Mouse (Mus musculus) c-Kit-negative CD71-positive TER-119-positive erythroid progenitor cells, embryonic 14.5 days (primary cell): Measurements from ENCODE around the gene Cdk5.

Experiments used
- DNase-seq: peaks from one replicate; pipeline ENCODE4 v3.0.0-alpha.2; 2013; ENCODE audit warnings: low read depth, low spot score

Cdk5 gene

DNA sequence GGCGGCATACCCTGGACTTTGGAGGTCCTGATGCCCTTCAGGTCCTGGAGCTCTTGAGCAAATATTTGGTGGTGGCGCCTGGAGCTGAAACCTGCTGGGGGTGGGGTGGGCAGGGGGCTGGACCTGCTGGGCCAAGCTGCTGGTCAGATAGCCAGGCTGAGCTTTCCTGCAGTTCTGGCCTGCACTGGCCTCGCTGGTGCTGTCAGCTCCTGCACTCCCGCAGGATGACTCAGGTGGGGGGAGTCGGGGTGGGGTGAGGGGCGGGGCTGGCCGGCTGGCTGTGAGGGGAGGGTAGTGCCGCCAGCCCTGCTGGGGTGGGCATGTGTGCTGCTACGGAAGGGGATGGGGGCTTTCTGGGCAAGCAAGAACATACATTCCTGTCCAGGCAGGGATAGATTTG lies 5.3 kb upstream of the Cdk5 start:
- no peak for DNase-seq

- no peak for DNase-seq
Observed at GRCm38 (mm10) chr5:24427981-24428402, 4.7 kb upstream of the Cdk5 start.

GRCm38 (mm10) chr5:24427285-24427633 lies 3.9 kb upstream of the Cdk5 start:
- no peak for DNase-seq

DNA sequence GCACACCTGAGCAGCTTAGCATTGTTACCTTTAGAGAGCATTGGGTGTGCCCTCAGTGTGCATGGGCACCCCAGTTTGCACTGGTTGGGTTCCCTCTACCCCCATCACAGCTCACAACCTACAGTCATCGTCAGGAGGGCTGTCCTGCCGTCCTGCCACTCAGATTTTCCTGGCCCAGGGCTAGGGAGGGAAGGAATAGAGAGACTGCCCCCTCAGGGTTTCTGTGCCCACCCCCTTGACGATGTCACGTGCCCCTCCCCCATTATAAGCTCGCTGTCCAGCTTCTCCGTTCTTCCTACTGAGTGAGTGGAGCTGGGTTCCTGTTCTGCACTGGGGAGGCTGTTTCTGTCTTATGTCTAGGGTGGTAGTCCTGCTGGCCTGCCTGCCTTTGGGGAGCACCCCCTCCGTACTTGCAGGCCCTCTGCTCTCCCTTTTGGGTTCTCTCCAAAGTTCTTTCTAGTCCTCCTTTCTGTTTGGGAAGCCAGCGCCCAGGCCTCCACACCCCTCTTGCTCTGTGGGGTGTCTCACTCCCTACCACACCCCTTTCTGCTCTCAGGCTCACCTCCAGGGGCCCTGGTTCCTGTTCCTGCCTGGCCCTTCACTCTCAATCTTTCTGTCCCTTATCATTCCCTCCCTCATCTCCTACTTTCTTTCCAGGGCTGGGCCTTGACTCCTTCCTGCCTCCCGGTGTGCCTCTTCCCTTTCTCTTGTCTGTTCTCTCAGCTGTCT lies 3.4 kb upstream of the Cdk5 start:
- no peak for DNase-seq

DNA sequence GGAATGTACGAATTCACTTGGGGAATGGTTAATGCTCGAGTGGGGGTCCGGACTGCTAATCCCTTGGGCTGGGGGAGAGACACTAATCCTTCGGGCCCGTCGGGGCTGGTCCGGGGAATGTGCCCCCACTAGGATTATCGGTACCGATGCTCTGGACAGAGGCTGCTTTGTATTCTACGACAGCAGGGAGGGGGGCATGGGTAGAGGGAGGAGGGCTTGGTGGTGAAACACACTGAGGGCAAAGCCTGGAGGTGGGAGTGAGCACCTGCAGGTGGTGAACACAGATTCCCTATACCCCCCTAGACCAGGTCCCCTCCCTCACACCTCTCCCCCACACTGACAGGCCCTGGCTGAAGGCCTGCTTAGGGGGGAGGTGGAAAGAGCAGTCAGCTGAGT lies 2.7 kb upstream of the Cdk5 start:
- DNase-seq: no peak

DNA sequence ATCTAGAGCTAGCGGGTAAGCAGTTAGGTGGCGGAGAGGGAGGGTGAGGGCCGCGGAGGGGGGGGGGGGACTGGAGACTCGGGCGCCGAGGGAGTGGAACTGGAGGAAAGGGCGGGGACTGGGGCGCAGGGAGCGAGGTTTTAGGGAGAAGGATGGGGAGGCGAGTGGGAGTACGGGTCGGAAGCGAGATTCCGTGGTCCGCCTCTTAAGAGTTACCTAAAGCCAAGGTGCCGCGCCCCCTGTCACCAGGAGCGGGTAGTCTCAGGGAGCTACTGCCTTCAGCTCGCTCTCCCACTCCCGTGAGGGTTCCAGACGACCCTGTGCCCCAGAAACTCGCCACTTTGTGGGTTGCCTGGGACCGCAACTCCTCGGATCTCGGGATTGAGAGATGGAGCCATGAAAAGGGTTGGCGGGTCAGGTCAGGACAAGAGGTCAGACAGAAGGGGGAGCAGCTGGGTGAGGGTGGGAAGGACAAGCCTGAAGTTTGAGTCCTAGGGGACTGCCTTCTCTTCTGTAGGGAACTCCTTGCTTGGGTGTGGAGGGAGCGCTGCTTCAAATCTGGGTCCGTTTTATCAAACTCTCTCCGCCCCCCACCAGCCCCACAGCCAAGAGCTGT lies 2.2 kb upstream of the Cdk5 start:
- no peak for DNase-seq

GRCm38 (mm10) chr5:24424861-24425411 lies 1.6 kb upstream of the Cdk5 start:
- peak; percentile 71 for DNase-seq

DNA sequence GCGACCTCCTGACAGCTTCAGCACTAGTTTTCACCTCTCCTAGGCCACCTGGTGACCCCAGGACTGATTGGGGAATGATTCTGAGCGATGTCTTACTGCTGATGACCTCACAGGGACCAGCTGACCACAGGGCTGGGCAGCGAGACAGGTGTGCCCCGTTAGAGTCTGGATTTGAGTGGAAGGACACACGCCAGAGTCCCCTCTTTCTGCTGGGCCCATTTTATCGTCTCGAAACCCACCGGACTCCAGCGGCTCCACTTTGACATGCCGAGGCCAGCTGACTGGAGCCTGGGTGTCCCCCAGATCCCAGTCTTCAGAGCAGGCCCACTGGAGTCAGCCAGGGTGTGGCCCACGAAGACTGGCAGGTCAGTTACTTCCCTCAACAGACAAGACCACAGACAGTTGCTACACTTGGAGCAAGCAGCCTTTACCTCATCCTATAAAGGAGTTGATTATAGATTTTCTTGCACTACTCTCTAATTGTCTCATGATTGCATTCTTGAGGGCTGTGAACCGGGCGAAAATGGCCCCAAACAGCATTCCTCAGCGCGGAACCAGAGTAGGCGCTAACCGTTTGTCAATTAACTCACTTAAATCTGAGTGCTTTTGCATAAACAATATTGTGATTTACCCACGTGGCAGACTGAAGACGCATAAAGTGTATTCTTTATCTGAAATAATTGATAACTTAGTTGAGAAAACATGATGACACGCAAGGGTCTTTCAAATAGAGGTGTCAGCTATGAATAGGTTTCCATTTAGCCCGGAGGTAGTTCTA lies 863 bp upstream of the Cdk5 start:
- DNase-seq: peak; percentile 40

- no peak for DNase-seq
Observed at GRCm38 (mm10) chr5:24420381-24420780, 2.9 kb downstream of the Cdk5 start.

- DNase-seq: no peak
Observed at GRCm38 (mm10) chr5:24417587-24417986, 5.7 kb downstream of the Cdk5 start.

DNA sequence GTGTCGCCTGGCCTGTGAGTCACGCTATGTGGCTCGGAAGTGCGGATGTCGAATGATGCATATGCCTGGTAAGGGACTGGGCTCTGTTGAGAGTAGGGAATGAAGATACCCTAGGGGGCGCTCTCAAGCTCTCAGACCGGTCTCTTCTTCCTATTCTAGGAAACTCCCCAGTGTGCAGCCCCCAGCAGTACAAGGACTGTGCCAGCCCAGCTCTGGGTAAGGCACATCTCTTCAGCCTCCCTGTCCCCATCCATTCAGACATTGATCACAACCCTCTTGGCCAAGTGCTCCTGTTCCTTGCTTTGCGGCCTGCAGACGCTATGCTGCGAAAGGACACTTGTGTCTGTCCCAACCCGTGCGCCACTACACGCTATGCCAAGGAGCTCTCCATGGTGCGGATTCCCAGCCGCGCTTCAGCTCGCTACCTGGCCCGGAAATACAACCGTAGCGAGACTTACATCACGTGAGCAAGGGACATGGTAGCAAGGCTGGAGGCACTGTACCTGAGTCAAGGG lies 7.1 kb downstream of the Cdk5 start:
- DNase-seq: peak; percentile 28

DNA sequence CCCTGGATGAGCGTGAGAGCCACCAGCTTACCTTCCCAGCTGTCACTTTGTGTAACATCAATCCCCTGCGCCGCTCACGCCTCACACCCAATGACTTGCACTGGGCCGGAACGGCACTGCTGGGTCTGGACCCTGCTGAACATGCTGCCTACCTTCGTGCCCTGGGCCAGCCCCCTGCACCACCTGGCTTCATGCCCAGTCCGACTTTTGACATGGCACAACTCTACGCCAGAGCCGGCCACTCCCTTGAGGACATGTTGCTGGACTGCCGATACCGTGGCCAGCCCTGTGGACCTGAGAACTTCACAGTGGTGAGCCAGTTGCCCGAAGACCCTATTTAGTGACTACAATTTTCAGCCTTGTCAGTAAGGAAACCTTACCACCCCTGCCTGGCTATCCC lies 9.4 kb downstream of the Cdk5 start:
- no peak for DNase-seq

DNA sequence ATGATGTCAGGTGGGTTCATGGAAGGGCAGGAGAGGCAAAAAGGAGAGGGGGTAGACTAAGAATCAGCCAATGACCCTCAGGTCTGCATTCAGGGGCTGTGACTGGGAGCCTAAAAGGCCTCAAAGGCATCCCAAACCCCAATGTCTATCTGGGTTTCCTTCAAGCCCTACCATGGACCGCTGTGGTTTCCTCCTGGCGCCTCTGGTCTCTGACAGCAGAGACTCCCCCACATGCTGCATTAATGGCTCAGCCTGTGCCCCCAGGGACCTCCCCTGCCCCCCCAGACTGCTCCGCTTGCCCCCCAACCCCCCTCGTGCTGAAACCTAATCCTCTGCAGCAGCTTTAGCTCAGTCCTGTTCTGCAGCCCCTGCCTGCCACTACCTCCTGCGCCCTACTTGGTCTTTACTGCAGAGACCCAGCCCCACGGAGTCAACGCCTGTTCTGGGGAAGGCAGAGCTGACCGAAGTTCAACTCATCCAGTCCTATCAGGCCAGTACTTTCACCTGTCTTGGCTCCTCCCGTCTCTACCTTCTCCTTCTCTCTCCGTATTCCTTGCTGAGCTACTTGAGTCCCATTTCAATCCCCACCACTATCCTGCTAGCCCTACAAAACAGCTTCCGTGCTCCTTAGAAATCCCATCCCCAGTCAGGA lies 10.2 kb downstream of the Cdk5 start, which contains the start of gene Asic3:
Gene Asic3, plus strand, starts transcription at position 351 of the 652 bp plus-strand sequence.
- no peak for DNase-seq

- no peak for DNase-seq
Observed at GRCm38 (mm10) chr5:24412063-24412462, 11.3 kb downstream of the Cdk5 start.

- DNase-seq: no peak
Observed at GRCm38 (mm10) chr5:24409466-24409865, 13.9 kb downstream of the Cdk5 start.

GRCm38 (mm10) chr5:24408651-24409050 lies 14.7 kb downstream of the Cdk5 start:
- no peak for DNase-seq

- DNase-seq: no peak
Observed at GRCm38 (mm10) chr5:24405389-24405876, 17.9 kb downstream of the Cdk5 start.

GRCm38 (mm10) chr5:24404594-24405360 lies 18.6 kb downstream of the Cdk5 start:
- no peak for DNase-seq

DNA sequence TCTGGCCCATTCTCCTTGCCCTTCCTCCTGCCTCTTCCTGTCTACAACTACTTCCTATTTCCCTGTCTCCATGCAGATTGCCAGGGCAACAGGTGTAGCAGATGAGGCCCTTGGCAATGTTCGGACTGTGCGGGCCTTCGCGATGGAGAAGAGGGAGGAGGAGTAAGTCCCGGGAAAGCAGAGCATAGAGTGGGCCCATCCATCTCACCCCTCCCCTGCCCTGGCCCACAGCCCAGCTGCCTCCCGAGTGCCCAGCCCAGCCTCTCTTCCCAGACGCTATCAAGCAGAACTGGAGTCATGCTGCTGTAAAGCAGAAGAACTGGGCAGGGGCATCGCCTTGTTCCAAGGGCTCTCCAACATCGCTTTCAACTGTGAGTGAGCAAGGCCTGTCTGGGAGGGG lies 21.4 kb downstream of the Cdk5 start:
- no peak for DNase-seq

- no peak for DNase-seq
Observed at GRCm38 (mm10) chr5:24400911-24401605, 22.3 kb downstream of the Cdk5 start.
